ENCODE assay signal across 9 mouse cellular contexts in genomic region chr16:56478575-56479191, GRCm38 (mm10). TPM values are rescaled to one million over a fixed set of nuclear protein-coding genes. Genes with fewer than 3 reads are reported as not detected.
A peak's percentile ranks its signal among the peaks of the same experiment; 100 is the strongest.
DNase-seq lines count a peak whose midpoint lies in the region; ATAC-seq lines count a peak whose summit lies in the region.
"Had no signal": no experiment of that assay in that cellular context is flagged by ENCODE, and none has a peak within 500 bp of the region (broad histone marks: within the 10 kb centered on the region; RNA-seq: fewer than 3 reads in every experiment).

No protein-coding gene starts in this region.

- H3K4me1 ChIP-seq in heart, embryonic 10.5 days = 0 out of 2 replicates have a peak, but pooled peaks cover 3% of the 10 kb centered on the region
- H3K4me1 ChIP-seq in brown adipose tissue, adult 24 weeks (ENCODE audit: control insufficient read depth, insufficient read depth, insufficient read length, low read length) = no peaks in the 10 kb centered on the region; the same call in 1 of the 2 replicates
- H3K4me1 ChIP-seq in hindbrain, embryonic 12.5 days = 0 out of 2 replicates have a peak, but pooled peaks cover 2% of the 10 kb centered on the region
- H3K4me1 ChIP-seq in forebrain, embryonic 16.5 days (replicated peaks; ENCODE audit: control insufficient read depth, insufficient read depth, low read length) = no peaks in the 10 kb centered on the region

- no peaks in the 10 kb centered on the region for H3K9me3 ChIP-seq in heart, embryonic 10.5 days
- no peaks in the 10 kb centered on the region for H3K9me3 ChIP-seq in hindbrain, embryonic 12.5 days (replicated peaks)
- no peaks in the 10 kb centered on the region for H3K9me3 ChIP-seq in forebrain, embryonic 16.5 days (ENCODE audit: control insufficient read depth, low read length)
- H3K9me3 ChIP-seq: G1E had no signal

- H3K36me3 ChIP-seq in heart, embryonic 10.5 days = no peaks in the 10 kb centered on the region
- H3K36me3 ChIP-seq in hindbrain, embryonic 12.5 days = no peaks in the 10 kb centered on the region
- H3K36me3 ChIP-seq in forebrain, embryonic 16.5 days (ENCODE audit: control insufficient read depth, insufficient read depth) = no peaks in the 10 kb centered on the region
- H3K36me3 ChIP-seq: G1E had no signal

- no peak for ATAC-seq in hindbrain, embryonic 12.5 days (ENCODE audit: low FRiP score)
- ATAC-seq in forebrain, embryonic 16.5 days = no peak

- intact Hi-C loops in heart, postnatal 25 days (cut with DNase I) = no loop called here

- no peak overlapping the region for H3K9ac ChIP-seq in hindbrain, embryonic 12.5 days
- H3K9ac ChIP-seq in forebrain, embryonic 16.5 days (replicated peaks; ENCODE audit: low read depth, low read length) = no peak overlapping the region

- no peak for DNase-seq in heart, embryonic 10.5 days (ENCODE audit: low spot score)
- DNase-seq in heart, postnatal 25 days (ENCODE audit: low spot score) = no peak
- DNase-seq in lung, postnatal 25 days (ENCODE audit: low spot score) = peak; percentile 39
- DNase-seq in thymus, postnatal 25 days = no peak
- no peak for DNase-seq in frontal cortex, postnatal 25 days (ENCODE audit: low spot score in 2 of 2)

- H3K27ac ChIP-seq in heart, embryonic 10.5 days = no peak overlapping the region
- no peak overlapping the region for H3K27ac ChIP-seq in brown adipose tissue, adult 24 weeks (replicated peaks; ENCODE audit: low read depth, low read length)
- no peak overlapping the region for H3K27ac ChIP-seq in hindbrain, embryonic 12.5 days
- no peak overlapping the region for H3K27ac ChIP-seq in forebrain, embryonic 16.5 days (ENCODE audit: low read length)

- H3K27me3 ChIP-seq in heart, embryonic 10.5 days (ENCODE audit: insufficient read depth, poor library complexity, severe bottlenecking) = no peaks in the 10 kb centered on the region
- no peaks in the 10 kb centered on the region for H3K27me3 ChIP-seq in hindbrain, embryonic 12.5 days
- H3K27me3 ChIP-seq in forebrain, embryonic 16.5 days (replicated peaks; ENCODE audit: control insufficient read depth, insufficient read depth, low read length) = no peaks in the 10 kb centered on the region

- H3K4me3 ChIP-seq in heart, embryonic 10.5 days = 0 out of 2 replicates have a peak overlapping the region, but pooled peaks have one; percentile 15
- peak overlapping the region; percentile 67 for H3K4me3 ChIP-seq in brown adipose tissue, adult 24 weeks (ENCODE audit: insufficient read depth, low read depth, low read length)
- H3K4me3 ChIP-seq in hindbrain, embryonic 12.5 days = no peak overlapping the region
- no peak overlapping the region for H3K4me3 ChIP-seq in forebrain, embryonic 16.5 days (replicated peaks; ENCODE audit: low read length)

- WGBS in heart, embryonic 10.5 days = 51% methylated on average over 12 of the region's 12 CpGs
- WGBS in hindbrain, embryonic 12.5 days = 52% methylated on average over 12 of the region's 12 CpGs
- 55% methylated on average over 12 of the region's 12 CpGs for WGBS in forebrain, embryonic 16.5 days

- peak overlapping the region; percentile 17; the same call in 1 of the 2 replicates for H3K4me2 ChIP-seq in hindbrain, embryonic 12.5 days (replicated peaks)
- no peak overlapping the region for H3K4me2 ChIP-seq in forebrain, embryonic 16.5 days (ENCODE audit: low read length)

RNA-seq across cellular contexts. Expression of gene Abi3bp, which starts 1.0 kb away (rescaled TPM):
- polyA plus RNA-seq in heart, embryonic 10.5 days (2016; fragmentation: Nextera tagmentation; extraction: Ambion mirVana) = 0.28 and 0.48 TPM in 2 replicates
- total RNA-seq in heart, postnatal 25 days (2021) = 1 to 10 TPM; 7.8 to 9.1 TPM
- polyA plus RNA-seq in brown adipose tissue, adult 24 weeks (2012; ENCODE audit: insufficient read depth, insufficient read length, missing spikeins) = 7.9 and 8.9 TPM in 2 replicates
- 1.2 and 3.1 TPM in 2 replicates for polyA plus RNA-seq in hindbrain, embryonic 12.5 days (2016; fragmentation: Nextera tagmentation; extraction: Ambion mirVana)
- 0.14 and 0.53 TPM in 2 replicates for polyA plus RNA-seq in forebrain, embryonic 16.5 days (2015; fragmentation: Nextera tagmentation; extraction: Ambion mirVana)
- polyA plus RNA-seq: G1E had no signal

Comparison
In these comparisons a context has a peak if more than half of its experiments do, and no peak if none do; other contexts are left out.
1. H3K4me3 ChIP-seq: peak in heart, embryonic 10.5 days (single experiment) and brown adipose tissue, adult 24 weeks (single experiment); none in hindbrain, embryonic 12.5 days (single experiment) and forebrain, embryonic 16.5 days (single experiment).